Mouse (Mus musculus): ENCODE results near the gene Grifin. TPM values are rescaled to one million over a fixed set of nuclear protein-coding genes. Genes with fewer than 3 reads are reported as not detected.

The Grifin gene
- polyA plus RNA-seq, 1 experiment from 2014 or later, result not detected

- H3K9me3 ChIP-seq, result no peaks in the 10 kb centered on the region
- 93% methylated on average over 5 of the region's 5 CpGs for WGBS
- ATAC-seq, result no peak
- H3K4me3 ChIP-seq (replicated peaks), result no peak overlapping the region
- H3K9ac ChIP-seq (replicated peaks), result no peak overlapping the region
- H3K36me3 ChIP-seq, result no peaks in the 10 kb centered on the region
- H3K4me1 ChIP-seq (replicated peaks), result peaks cover 29% of the 10 kb centered on the region
- no peak overlapping the region for H3K4me2 ChIP-seq (replicated peaks)
- 0 out of 2 replicates have a peak, but pooled peaks cover 6% of the 10 kb centered on the region for H3K27me3 ChIP-seq
- no peak overlapping the region for H3K27ac ChIP-seq
Observed at GRCm38 (mm10) chr5:140567751-140568150, 2.9 kb upstream of the Grifin start.

- Histone ChIP-seq H3K4me1 (replicated peaks) (peaks cover 29% of the 10 kb centered on the region), H3K4me2 (replicated peaks) (no peak overlapping the region), H3K27me3 (0 out of 2 replicates have a peak, but pooled peaks cover 3% of the 10 kb centered on the region), H3K4me3 (replicated peaks) (no peak overlapping the region), H3K27ac (no peak overlapping the region), H3K9me3 (no peaks in the 10 kb centered on the region), H3K9ac (replicated peaks) (no peak overlapping the region), H3K36me3 (no peaks in the 10 kb centered on the region)
- no peak for ATAC-seq
- WGBS, result 58% methylated on average over 11 of the region's 11 CpGs
Observed at GRCm38 (mm10) chr5:140567321-140567720, 2.5 kb upstream of the Grifin start.

- 70% methylated on average over 4 of the region's 4 CpGs for WGBS
- ATAC-seq, result no peak
Observed at GRCm38 (mm10) chr5:140566271-140566670, 1.4 kb upstream of the Grifin start.

GRCm38 (mm10) chr5:140565856-140566255 is 985 bp upstream of the Grifin start:
- 41% methylated on average over 6 of the region's 6 CpGs for WGBS
- Histone ChIP-seq H3K36me3 (no peaks in the 10 kb centered on the region), H3K9me3 (no peaks in the 10 kb centered on the region), H3K9ac (replicated peaks) (0 out of 2 replicates have a peak overlapping the region, but pooled peaks have one; percentile 2), H3K27me3 (0 out of 2 replicates have a peak, but pooled peaks cover 3% of the 10 kb centered on the region), H3K4me3 (replicated peaks) (no peak overlapping the region), H3K27ac (no peak overlapping the region), H3K4me1 (replicated peaks) (peaks cover 29% of the 10 kb centered on the region), H3K4me2 (replicated peaks) (no peak overlapping the region)
- ATAC-seq, result peak; percentile 31

More at GRCm38 (mm10) chr5:140566271-140566670, 1.4 kb upstream of the Grifin start:
- H3K36me3 ChIP-seq, result no peaks in the 10 kb centered on the region
- no peak overlapping the region for H3K4me3 ChIP-seq (replicated peaks)
- H3K27ac ChIP-seq, result no peak overlapping the region
- H3K9me3 ChIP-seq, result no peaks in the 10 kb centered on the region
- no peak overlapping the region for H3K9ac ChIP-seq (replicated peaks)
- peaks cover 29% of the 10 kb centered on the region for H3K4me1 ChIP-seq (replicated peaks)
- H3K27me3 ChIP-seq, result 0 out of 2 replicates have a peak, but pooled peaks cover 3% of the 10 kb centered on the region
- no peak overlapping the region for H3K4me2 ChIP-seq (replicated peaks)

- H3K9me3 ChIP-seq, result no peaks in the 10 kb centered on the region
- H3K27me3 ChIP-seq, result 0 out of 2 replicates have a peak, but pooled peaks cover 3% of the 10 kb centered on the region
- H3K4me2 ChIP-seq (replicated peaks), result no peak overlapping the region
- no peak overlapping the region for H3K4me3 ChIP-seq (replicated peaks)
- 19% methylated on average over 4 of the region's 5 CpGs for WGBS
- ATAC-seq, result peak; percentile 49
- peaks cover 29% of the 10 kb centered on the region for H3K4me1 ChIP-seq (replicated peaks)
- 0 out of 2 replicates have a peak overlapping the region, but pooled peaks have one; percentile 2 for H3K9ac ChIP-seq (replicated peaks)
- H3K27ac ChIP-seq, result no peak overlapping the region
- H3K36me3 ChIP-seq, result no peaks in the 10 kb centered on the region
Observed at GRCm38 (mm10) chr5:140565451-140565850, 580 bp upstream of the Grifin start.

- Histone ChIP-seq H3K27me3 (0 out of 2 replicates have a peak, but pooled peaks cover 3% of the 10 kb centered on the region), H3K36me3 (no peaks in the 10 kb centered on the region), H3K4me1 (replicated peaks) (peaks cover 20% of the 10 kb centered on the region), H3K9me3 (no peaks in the 10 kb centered on the region), H3K4me2 (replicated peaks) (no peak overlapping the region), H3K27ac (no peak overlapping the region), H3K9ac (replicated peaks) (no peak overlapping the region), H3K4me3 (replicated peaks) (no peak overlapping the region)
- WGBS, result 82% methylated on average over 9 of the region's 9 CpGs
- no peak for ATAC-seq
Observed at GRCm38 (mm10) chr5:140562601-140563000, 2.3 kb downstream of the Grifin start.

- no peaks in the 10 kb centered on the region; the same call in 1 of the 2 replicates for H3K27me3 ChIP-seq
- H3K4me3 ChIP-seq (replicated peaks), result no peak overlapping the region
- no peak overlapping the region for H3K9ac ChIP-seq (replicated peaks)
- 56% methylated on average over 3 of the region's 3 CpGs for WGBS
- no peaks in the 10 kb centered on the region for H3K36me3 ChIP-seq
- H3K9me3 ChIP-seq, result no peaks in the 10 kb centered on the region
- H3K27ac ChIP-seq, result no peak overlapping the region
- no peak overlapping the region for H3K4me2 ChIP-seq (replicated peaks)
- H3K4me1 ChIP-seq (replicated peaks), result no peaks in the 10 kb centered on the region
- ATAC-seq, result no peak
Observed at GRCm38 (mm10) chr5:140556859-140557258, 8.0 kb downstream of the Grifin start.

- H3K9me3 ChIP-seq, result no peaks in the 10 kb centered on the region
- 91% methylated on average over 7 of the region's 7 CpGs for WGBS
- no peak overlapping the region for H3K27ac ChIP-seq
- H3K4me2 ChIP-seq (replicated peaks), result no peak overlapping the region
- no peak overlapping the region for H3K4me3 ChIP-seq (replicated peaks)
- peaks cover 12% of the 10 kb centered on the region for H3K4me1 ChIP-seq (replicated peaks)
- ATAC-seq, result no peak
- H3K27me3 ChIP-seq, result no peaks in the 10 kb centered on the region; the same call in 1 of the 2 replicates
- H3K36me3 ChIP-seq, result no peaks in the 10 kb centered on the region
- H3K9ac ChIP-seq (replicated peaks), result no peak overlapping the region
Observed at GRCm38 (mm10) chr5:140553719-140554118, 11.2 kb downstream of the Grifin start.

- 10% methylated on average over 17 of the region's 17 CpGs for WGBS
Observed at GRCm38 (mm10) chr5:140549306-140550047, 15.4 kb downstream of the Grifin start.

GRCm38 (mm10) chr5:140546332-140546731 is 18.5 kb downstream of the Grifin start:
- Histone ChIP-seq H3K4me2 (replicated peaks) (no peak overlapping the region), H3K36me3 (no peaks in the 10 kb centered on the region), H3K4me3 (replicated peaks) (no peak overlapping the region), H3K4me1 (replicated peaks) (peaks cover 21% of the 10 kb centered on the region), H3K9ac (replicated peaks) (no peak overlapping the region), H3K27ac (no peak overlapping the region), H3K9me3 (no peaks in the 10 kb centered on the region), H3K27me3 (no peaks in the 10 kb centered on the region)
- ATAC-seq, result no peak
- WGBS, result 92% methylated on average over 19 of the region's 19 CpGs

More at GRCm38 (mm10) chr5:140549306-140550047, 15.4 kb downstream of the Grifin start:
- Histone ChIP-seq H3K4me3 (replicated peaks) (no peak overlapping the region), H3K9ac (replicated peaks) (no peak overlapping the region), H3K36me3 (no peaks in the 10 kb centered on the region), H3K4me1 (replicated peaks) (peaks cover 12% of the 10 kb centered on the region), H3K27ac (peak overlapping the region; percentile 59), H3K9me3 (no peaks in the 10 kb centered on the region), H3K4me2 (replicated peaks) (peak overlapping the region; percentile 34), H3K27me3 (no peaks in the 10 kb centered on the region; the same call in 1 of the 2 replicates)
- peak; percentile 91 for ATAC-seq

- no peak overlapping the region for H3K4me2 ChIP-seq (replicated peaks)
- H3K27me3 ChIP-seq, result no peaks in the 10 kb centered on the region
- H3K36me3 ChIP-seq, result no peaks in the 10 kb centered on the region
- H3K4me1 ChIP-seq (replicated peaks), result peaks cover 21% of the 10 kb centered on the region
- 62% methylated on average over 6 of the region's 6 CpGs for WGBS
- no peak overlapping the region for H3K9ac ChIP-seq (replicated peaks)
- H3K9me3 ChIP-seq, result no peaks in the 10 kb centered on the region
- no peak overlapping the region for H3K4me3 ChIP-seq (replicated peaks)
- no peak for ATAC-seq
- H3K27ac ChIP-seq, result no peak overlapping the region
Observed at GRCm38 (mm10) chr5:140545651-140546050, 19.2 kb downstream of the Grifin start.

GRCm38 (mm10) chr5:140542811-140543575 is 21.9 kb downstream of the Grifin start:
- WGBS, result 68% methylated on average over 9 of the region's 9 CpGs

More at GRCm38 (mm10) chr5:140542811-140543575, 21.9 kb downstream of the Grifin start:
- Histone ChIP-seq H3K4me1 (replicated peaks) (peaks cover 9% of the 10 kb centered on the region; the same call in 1 of the 2 replicates), H3K27me3 (no peaks in the 10 kb centered on the region), H3K4me3 (replicated peaks) (no peak overlapping the region), H3K4me2 (replicated peaks) (no peak overlapping the region), H3K36me3 (no peaks in the 10 kb centered on the region), H3K9ac (replicated peaks) (no peak overlapping the region; the same call in 1 of the 2 replicates), H3K27ac (peak overlapping the region; percentile 32; the same call in 1 of the 2 replicates), H3K9me3 (no peaks in the 10 kb centered on the region)
- peak; percentile 73 for ATAC-seq
